19 mouse cellular contexts compared by ENCODE assay signal in genomic region chr4:95096731-95097130, GRCm38 (mm10).
"Had no signal": no experiment of that assay in that cellular context is flagged by ENCODE, and none has a peak within 500 bp of the region (broad histone marks: within the 10 kb centered on the region; RNA-seq: fewer than 3 reads in every experiment).

No protein-coding gene starts in this region.

- DNase-seq: kidney, adult 2 months; kidney, postnatal 36 days; layer of hippocampus, adult 9-11 months; layer of hippocampus, postnatal 36 days; lung, adult 18-20 months; lung, postnatal 4 days; midbrain, embryonic 14.5 days; retina, postnatal 1 day; right cerebral cortex, postnatal 4 days; spleen, adult 18-20 months; thymus, postnatal 36 days had no signal

- H3K27ac ChIP-seq: kidney, embryonic 15.5 days; limb, embryonic 13.5 days; liver, embryonic 14.5 days; midbrain, embryonic 10.5 days; neural tube, embryonic 12.5 days; stomach, embryonic 15.5 days had no signal

- ATAC-seq: intestine, embryonic 16.5 days had no signal

- H3K4me3 ChIP-seq: kidney, embryonic 15.5 days; limb, embryonic 13.5 days; midbrain, embryonic 10.5 days; myocyte; neural tube, embryonic 12.5 days; stomach, embryonic 15.5 days had no signal

- H3K9me3 ChIP-seq: kidney, embryonic 15.5 days; midbrain, embryonic 10.5 days; neural tube, embryonic 12.5 days; stomach, embryonic 15.5 days had no signal

- H3K4me2 ChIP-seq: kidney, embryonic 15.5 days; limb, embryonic 13.5 days; neural tube, embryonic 12.5 days; stomach, embryonic 15.5 days had no signal

- H3K27me3 ChIP-seq: kidney, embryonic 15.5 days; limb, embryonic 13.5 days; neural tube, embryonic 12.5 days; stomach, embryonic 15.5 days had no signal

- H3K4me1 ChIP-seq: neural tube, embryonic 12.5 days had no signal

- H3K36me3 ChIP-seq: kidney, embryonic 15.5 days; midbrain, embryonic 10.5 days; neural tube, embryonic 12.5 days; stomach, embryonic 15.5 days had no signal

- H3K9ac ChIP-seq: kidney, embryonic 15.5 days; limb, embryonic 13.5 days; liver, embryonic 14.5 days; neural tube, embryonic 12.5 days; stomach, embryonic 15.5 days had no signal
